Comparison of ENCODE assay signal across 18 mouse cellular contexts in genomic region chr3:105481419-105481818, GRCm38 (mm10). TPM values are rescaled to one million over a fixed set of nuclear protein-coding genes. Genes with fewer than 3 reads are reported as not detected.
DNase-seq lines count a peak whose midpoint lies in the region; ATAC-seq and TF ChIP-seq lines count a peak whose summit lies in the region.
"Had no signal": no experiment of that assay in that cellular context is flagged by ENCODE, and none has a peak within 500 bp of the region (broad histone marks: within the 10 kb centered on the region; RNA-seq: fewer than 3 reads in every experiment).

No protein-coding gene starts in this region.

- 36% methylated on average over 8 of the region's 8 CpGs for WGBS in kidney, postnatal 0 days
- WGBS in forebrain, embryonic 14.5 days, result 45% methylated on average over 8 of the region's 8 CpGs
- WGBS in hindbrain, postnatal 0 days, result 28% methylated on average over 8 of the region's 8 CpGs

- no peaks in the 10 kb centered on the region for H3K9me3 ChIP-seq in kidney, postnatal 0 days (replicated peaks; ENCODE audit: low read length)
- no peaks in the 10 kb centered on the region for H3K9me3 ChIP-seq in forebrain, embryonic 14.5 days (replicated peaks; ENCODE audit: control insufficient read depth, low read length)
- no peaks in the 10 kb centered on the region for H3K9me3 ChIP-seq in hindbrain, postnatal 0 days (ENCODE audit: low read length)
- H3K9me3 ChIP-seq: embryonic facial prominence, embryonic 15.5 days; heart, embryonic 12.5 days; liver, embryonic 13.5 days had no signal

- no peak for DNase-seq in kidney, postnatal 0 days (ENCODE audit: low spot score)
- DNase-seq in kidney, adult 11 months, result no peak
- DNase-seq in Muller cell, postnatal 12 days (ENCODE audit: inconsistent ontology term), result peak; percentile 82
- peak; percentile 57 for DNase-seq in forebrain, embryonic 14.5 days (ENCODE audit: low spot score)
- no peak for DNase-seq in hindbrain, postnatal 0 days (ENCODE audit: low spot score)
- DNase-seq in testis, postnatal 10 days (ENCODE audit: low spot score), result no peak
- no peak for DNase-seq in heart, postnatal 25 days (ENCODE audit: low spot score)
- no peak for DNase-seq in left cerebral cortex, adult 9 months (ENCODE audit: low spot score in 2 of 2)
- DNase-seq: cerebellum, adult 11-12 months; gastrocnemius, postnatal 36 days; heart, postnatal 4 days; kidney, adult 8-10 months; liver, embryonic 13.5 days; right cerebral cortex, postnatal 25 days had no signal

- TF ChIP-seq CTCF in kidney, postnatal 0 days (IDR thresholded peaks at IDR 0.05; ENCODE audit: low read depth), result no peak
- TF ChIP-seq CTCF in hindbrain, postnatal 0 days (IDR thresholded peaks at IDR 0.05; ENCODE audit: low read depth), result no peak

- H3K4me3 ChIP-seq in kidney, postnatal 0 days (replicated peaks; ENCODE audit: low read depth, low read length), result no peak overlapping the region
- H3K4me3 ChIP-seq in forebrain, embryonic 14.5 days (ENCODE audit: low read depth, low read length), result no peak overlapping the region
- no peak overlapping the region for H3K4me3 ChIP-seq in hindbrain, postnatal 0 days (ENCODE audit: low read length)
- H3K4me3 ChIP-seq: embryonic facial prominence, embryonic 15.5 days; heart, embryonic 12.5 days; liver, embryonic 13.5 days; myocyte had no signal

- H3K27ac ChIP-seq in kidney, postnatal 0 days, result no peak overlapping the region; the same call in 1 of the 2 replicates
- 0 out of 2 replicates have a peak overlapping the region, but pooled peaks have one; percentile 21 for H3K27ac ChIP-seq in forebrain, embryonic 14.5 days (ENCODE audit: low read depth, low read length)
- H3K27ac ChIP-seq in hindbrain, postnatal 0 days, result no peak overlapping the region
- H3K27ac ChIP-seq: embryonic facial prominence, embryonic 15.5 days; liver, embryonic 13.5 days had no signal

- no peak; the same call in 1 of the 2 replicates for ATAC-seq in kidney, postnatal 0 days (replicated peaks; ENCODE audit: low FRiP score, low read depth)
- peak; percentile 57 for ATAC-seq in forebrain, embryonic 14.5 days
- ATAC-seq in hindbrain, postnatal 0 days, result 0 out of 2 replicates have a peak, but pooled peaks have one; percentile 9

- no peaks in the 10 kb centered on the region for H3K36me3 ChIP-seq in kidney, postnatal 0 days (ENCODE audit: insufficient read depth, low read length)
- no peaks in the 10 kb centered on the region for H3K36me3 ChIP-seq in forebrain, embryonic 14.5 days (ENCODE audit: control insufficient read depth, insufficient read depth, low read length)
- H3K36me3 ChIP-seq in hindbrain, postnatal 0 days (ENCODE audit: insufficient read depth, low read length), result no peaks in the 10 kb centered on the region
- H3K36me3 ChIP-seq: embryonic facial prominence, embryonic 15.5 days; heart, embryonic 12.5 days; liver, embryonic 13.5 days had no signal

- no peaks in the 10 kb centered on the region for H3K4me1 ChIP-seq in kidney, postnatal 0 days (replicated peaks; ENCODE audit: insufficient read depth, low read length)
- H3K4me1 ChIP-seq in forebrain, embryonic 14.5 days (ENCODE audit: control insufficient read depth, insufficient read depth, low read length), result peaks cover 18% of the 10 kb centered on the region
- H3K4me1 ChIP-seq in hindbrain, postnatal 0 days (ENCODE audit: insufficient read depth, low read length), result peaks cover 22% of the 10 kb centered on the region
- H3K4me1 ChIP-seq: embryonic facial prominence, embryonic 15.5 days; liver, embryonic 13.5 days had no signal

- intact Hi-C loops in heart, postnatal 25 days (cut with DNase I), result no loop called here

- no peaks in the 10 kb centered on the region for H3K27me3 ChIP-seq in kidney, postnatal 0 days (ENCODE audit: insufficient read depth, low read length)
- no peaks in the 10 kb centered on the region for H3K27me3 ChIP-seq in forebrain, embryonic 14.5 days (replicated peaks; ENCODE audit: control insufficient read depth, insufficient read depth, low read length)
- no peaks in the 10 kb centered on the region for H3K27me3 ChIP-seq in hindbrain, postnatal 0 days (ENCODE audit: insufficient read depth, low read length)
- H3K27me3 ChIP-seq: liver, embryonic 13.5 days had no signal

- H3K4me2 ChIP-seq in kidney, postnatal 0 days (ENCODE audit: low read length), result peak overlapping the region; percentile 28; the same call in 1 of the 2 replicates
- H3K4me2 ChIP-seq in forebrain, embryonic 14.5 days (ENCODE audit: low read length), result no peak overlapping the region; the same call in 1 of the 2 replicates
- H3K4me2 ChIP-seq in hindbrain, postnatal 0 days (ENCODE audit: low read depth, low read length), result no peak overlapping the region
- H3K4me2 ChIP-seq: embryonic facial prominence, embryonic 15.5 days; heart, embryonic 12.5 days; liver, embryonic 13.5 days had no signal

- no peak overlapping the region for H3K9ac ChIP-seq in kidney, postnatal 0 days (ENCODE audit: low read depth, low read length)
- H3K9ac ChIP-seq in forebrain, embryonic 14.5 days (ENCODE audit: low read length), result no peak overlapping the region
- H3K9ac ChIP-seq in hindbrain, postnatal 0 days (replicated peaks; ENCODE audit: low read length), result no peak overlapping the region
- H3K9ac ChIP-seq: embryonic facial prominence, embryonic 15.5 days; heart, embryonic 12.5 days; liver, embryonic 13.5 days had no signal

RNA-seq across cellular contexts. Expression of gene Kcnd3, which starts 29.3 kb away (rescaled TPM):
- 2.9 TPM in 2 replicates for polyA plus RNA-seq in kidney, postnatal 0 days (2015; fragmentation: Nextera tagmentation; extraction: Ambion mirVana)
- polyA plus RNA-seq in forebrain, embryonic 14.5 days (2014; fragmentation: Nextera tagmentation; extraction: Ambion mirVana), result 6.3 and 7.7 TPM in 2 replicates
- 71.8 TPM in 2 replicates for total RNA-seq in hindbrain, postnatal 0 days (2014; rRNA removed)
- 8.4 and 8.6 TPM in 2 replicates for polyA plus RNA-seq in hindbrain, postnatal 0 days (2015; fragmentation: Nextera tagmentation; extraction: Ambion mirVana)
- 1 to 10 TPM; 8.0 to 9.4 TPM for total RNA-seq in heart, postnatal 25 days (2021)
- total RNA-seq: megakaryocyte, adult 5-6 weeks had no signal
- polyA plus RNA-seq: myocyte had no signal

Comparison
In these comparisons a context has a peak if more than half of its experiments do, and no peak if none do; other contexts are left out.
1. DNase-seq: peak in Muller cell, postnatal 12 days (single experiment) and forebrain, embryonic 14.5 days (single experiment); none in kidney, postnatal 0 days (single experiment), kidney, adult 11 months (single experiment), hindbrain, postnatal 0 days (single experiment), testis, postnatal 10 days (single experiment), heart, postnatal 25 days (single experiment) and left cerebral cortex, adult 9 months (0 of 2).